Mouse (Mus musculus) ES-E14 (cell line): ENCODE data around the gene Hps3. TPM values are rescaled to one million over a fixed set of nuclear protein-coding genes. Genes with fewer than 3 reads are reported as not detected.

ENCODE experiments used
- DNase-seq: peaks from one replicate; pipeline ENCODE4 v3.0.0-alpha.2; 2013; ENCODE audit warnings: low read depth, low spot score
- H3K27ac ChIP-seq: 2 replicates; pipeline ENCODE4 v1.5.1; 2012; ENCODE audit warnings: low read depth, mild to moderate bottlenecking, low read length, moderate library complexity, mixed read lengths; ENCODE audit not compliant: poor library complexity, insufficient read depth, severe bottlenecking
- H3K36me3 ChIP-seq: 2 replicates; pipeline ENCODE4 v1.6.1; 2012; ENCODE audit warnings: mild to moderate bottlenecking, low read length, moderate library complexity, mixed read lengths; ENCODE audit not compliant: control insufficient read depth, poor library complexity, insufficient read depth, severe bottlenecking
- H3K4me1 ChIP-seq, 2 experiments: fragments of 150-350 bp in 1 of 2; sonication (generic) in 1 of 2; 2 replicates each; pipeline ENCODE4 v1.6.1; 2012; ENCODE audit warnings: low read length in 2 of 2, mild to moderate bottlenecking in 1 of 2, mixed read lengths in 1 of 2; ENCODE audit not compliant: control insufficient read depth in 2 of 2, insufficient read depth in 2 of 2, poor library complexity in 1 of 2
- H3K4me3 ChIP-seq, 2 experiments: fragments of 150-350 bp in 1 of 2; sonication (generic) in 1 of 2; 2 replicates each; pipeline ENCODE4 v1.5.1; 2012; ENCODE audit warnings: low read length in 2 of 2, low read depth in 1 of 2, mild to moderate bottlenecking in 1 of 2, mixed read lengths in 1 of 2; ENCODE audit not compliant: insufficient read depth in 1 of 2, poor library complexity in 1 of 2, severe bottlenecking in 1 of 2
- H3K9ac ChIP-seq: 2 replicates; pipeline ENCODE4 v1.6.1; 2012; ENCODE audit warnings: low read depth, mild to moderate bottlenecking, low read length, mixed read lengths; ENCODE audit not compliant: poor library complexity, insufficient read depth, severe bottlenecking
- H3K9me3 ChIP-seq: fragments of 150-350 bp; sonication (generic); 2 replicates; pipeline ENCODE4 v1.6.1; 2012; ENCODE audit warnings: low read depth, mild to moderate bottlenecking, low read length; ENCODE audit not compliant: control insufficient read depth, insufficient read depth
- CHD2 ChIP-seq: IDR thresholded peaks from 2 replicates; pipeline ENCODE4 v1.6.1; 2014; ENCODE audit warnings: mild to moderate bottlenecking, low read depth, low read length, inconsistent platforms
- HCFC1 ChIP-seq: IDR thresholded peaks from 2 replicates; pipeline ENCODE4 v1.6.1; 2012; ENCODE audit warnings: low read length, inconsistent platforms, borderline replicate concordance; ENCODE audit not compliant: insufficient read depth
- MAFK ChIP-seq: IDR thresholded peaks from 2 replicates; pipeline ENCODE4 v1.6.1; 2014; ENCODE audit warnings: mild to moderate bottlenecking, low read depth, low read length, inconsistent platforms; ENCODE audit not compliant: insufficient read depth
- ZC3H11A ChIP-seq: IDR thresholded peaks from 2 replicates; pipeline ENCODE4 v1.6.1; 2012; ENCODE audit warnings: low read depth, mild to moderate bottlenecking, inconsistent platforms, low read length, borderline replicate concordance
- ZNF384 ChIP-seq: IDR thresholded peaks from 2 replicates; pipeline ENCODE4 v1.6.1; 2012; ENCODE audit warnings: low read depth, low read length, inconsistent platforms
- in situ Hi-C, 2 experiments: fragments of 600-800 bp; cut with MboI; formaldehyde crosslinking; loops; one replicate each; pipeline ENCODE4 v1.15.1; 2025; ENCODE audit warnings: low sequenced_read_pairs in 2 of 2, inconsistent platforms in 1 of 2; ENCODE audit not compliant: unreplicated experiment in 2 of 2
- total RNA-seq: library from RNA; depleted of rRNA; stranded (reverse); fragments of 300-350 nt; gene quantifications from 2 replicates; pipeline ENCODE4 v1.2.3, GENCODE M21; 2012

Hps3 gene
- total RNA-seq, 1 experiment: 8.9 TPM

DNA sequence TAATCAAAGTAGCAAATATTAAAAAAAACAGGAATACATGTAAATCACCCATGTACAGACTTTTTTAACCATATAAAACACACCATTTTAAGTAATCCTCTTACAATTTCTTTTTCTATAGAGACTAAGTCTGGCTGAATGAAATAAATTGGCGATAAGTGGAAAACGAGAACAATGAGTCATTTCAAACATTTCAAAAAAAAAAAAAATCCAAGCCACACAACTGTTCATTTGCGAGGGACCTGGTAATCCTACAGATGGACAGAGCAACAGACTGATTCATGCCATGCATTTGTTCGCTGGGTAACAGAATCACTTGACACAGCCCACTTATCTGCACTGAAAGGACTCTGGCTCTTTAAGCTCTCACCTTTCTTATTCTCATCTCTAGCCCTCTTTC, 42.7 kb downstream of the Hps3 start:
- Histone ChIP-seq H3K4me1 (no peaks in the 10 kb centered on the region), H3K36me3 (no peaks in the 10 kb centered on the region), H3K9ac (no peak overlapping the region), H3K9me3 (no peaks in the 10 kb centered on the region), H3K27ac (no peak overlapping the region), H3K4me3 (no peak overlapping the region)
- no peak for DNase-seq
- in situ Hi-C loops: no loop called here
- TF ChIP-seq MAFK: no peak
- TF ChIP-seq CHD2: no peak
- TF ChIP-seq HCFC1: no peak
- no peak for TF ChIP-seq ZNF384
- no peak for TF ChIP-seq ZC3H11A

DNA sequence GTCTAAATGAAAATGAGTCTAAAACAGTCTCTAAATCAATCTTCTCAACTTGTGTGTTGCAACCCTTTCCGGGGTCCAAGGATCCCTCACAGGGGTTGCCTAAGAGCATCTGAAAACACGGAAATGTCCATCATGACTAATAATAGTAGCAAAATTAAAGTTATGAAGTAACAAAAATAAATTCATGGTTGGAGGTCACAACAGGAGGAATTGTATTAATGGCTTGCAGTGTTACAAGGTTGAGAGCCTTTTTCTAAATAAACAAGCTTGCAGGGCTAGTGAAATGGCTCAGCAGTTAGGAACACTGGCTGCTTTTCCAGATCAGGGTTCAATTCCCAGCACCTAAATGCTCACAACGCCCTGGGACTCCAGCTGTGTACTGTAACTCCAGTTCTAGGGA, 45.1 kb downstream of the Hps3 start:
- Histone ChIP-seq H3K9me3 (no peaks in the 10 kb centered on the region), H3K27ac (no peak overlapping the region), H3K4me3 (no peak overlapping the region), H3K9ac (no peak overlapping the region), H3K36me3 (no peaks in the 10 kb centered on the region), H3K4me1 (no peaks in the 10 kb centered on the region; a peak in 1 of 4 replicates)
- no peak for DNase-seq
- TF ChIP-seq ZC3H11A (no peak), HCFC1 (no peak), CHD2 (no peak), MAFK (no peak), ZNF384 (no peak)
- in situ Hi-C loops: no loop called here

GRCm38 (mm10) chr3:19986123-19986522, 49.0 kb downstream of the Hps3 start:
- no peaks in the 10 kb centered on the region; a peak in 1 of 4 replicates for H3K4me1 ChIP-seq
- no peak overlapping the region for H3K4me3 ChIP-seq
- DNase-seq: no peak
- no peak overlapping the region for H3K27ac ChIP-seq
- in situ Hi-C loops: no loop called here
- no peaks in the 10 kb centered on the region for H3K36me3 ChIP-seq
- H3K9ac ChIP-seq: no peak overlapping the region
- TF ChIP-seq MAFK: no peak
- no peak for TF ChIP-seq CHD2
- TF ChIP-seq HCFC1: no peak
- TF ChIP-seq ZNF384: no peak
- no peak for TF ChIP-seq ZC3H11A
- H3K9me3 ChIP-seq: no peaks in the 10 kb centered on the region

DNA sequence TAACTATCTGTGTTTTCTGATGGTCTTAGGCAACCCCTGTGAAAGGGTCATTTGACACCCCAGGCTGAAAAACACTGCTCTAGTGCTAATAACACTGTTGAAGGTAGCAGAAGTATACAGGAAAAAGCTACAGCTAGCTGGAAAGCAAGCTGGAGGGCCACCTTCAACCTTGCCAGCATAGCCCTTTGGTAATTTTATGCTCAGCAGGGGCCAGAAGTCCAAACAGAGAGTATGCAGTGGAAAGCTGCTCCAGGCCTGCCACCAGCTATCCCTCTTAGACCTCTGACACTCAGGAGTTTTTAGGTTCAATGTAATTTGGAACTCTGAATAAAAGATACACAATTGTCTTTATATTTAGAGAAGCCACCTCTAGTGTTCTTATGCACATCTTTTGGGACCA, 52.3 kb downstream of the Hps3 start:
- TF ChIP-seq HCFC1: no peak
- TF ChIP-seq MAFK: no peak
- TF ChIP-seq ZNF384: no peak
- no peak for TF ChIP-seq CHD2
- no peak for TF ChIP-seq ZC3H11A
- Histone ChIP-seq H3K36me3 (no peaks in the 10 kb centered on the region), H3K9me3 (no peaks in the 10 kb centered on the region), H3K4me3 (no peak overlapping the region), H3K4me1 (no peaks in the 10 kb centered on the region; a peak in 1 of 4 replicates), H3K27ac (no peak overlapping the region), H3K9ac (no peak overlapping the region)
- DNase-seq: no peak
- in situ Hi-C loops: no loop called here

DNA sequence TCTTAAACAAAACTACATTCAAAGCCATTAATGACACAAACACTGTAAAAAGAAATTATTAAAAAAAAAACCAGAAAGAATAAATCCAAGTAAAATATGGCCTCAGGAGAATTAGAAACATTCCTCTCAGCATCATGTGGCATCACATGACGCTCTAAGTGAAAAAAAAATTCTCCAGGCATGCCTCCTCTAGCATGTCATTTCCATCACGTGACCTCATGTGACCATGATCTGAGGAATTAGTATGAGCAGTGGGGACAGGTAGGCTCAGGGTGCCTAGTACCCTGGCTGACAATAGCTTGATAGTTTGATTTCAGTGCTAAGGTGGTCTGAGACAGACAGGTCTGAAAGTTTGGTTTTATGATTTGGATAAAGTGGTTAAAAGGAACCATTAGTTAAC, 54.0 kb downstream of the Hps3 start:
- DNase-seq: no peak
- Histone ChIP-seq H3K9ac (no peak overlapping the region), H3K27ac (no peak overlapping the region), H3K4me1 (no peaks in the 10 kb centered on the region), H3K4me3 (no peak overlapping the region), H3K36me3 (no peaks in the 10 kb centered on the region), H3K9me3 (no peaks in the 10 kb centered on the region)
- in situ Hi-C loops: no loop called here
- no peak for TF ChIP-seq MAFK
- no peak for TF ChIP-seq CHD2
- no peak for TF ChIP-seq HCFC1
- TF ChIP-seq ZNF384: no peak
- no peak for TF ChIP-seq ZC3H11A
